Mouse (Mus musculus) embryonic fibroblast, embryonic 13.5 days (primary cell): ENCODE results near the gene Pfkl. TPM values are rescaled to one million over a fixed set of nuclear protein-coding genes. Genes with fewer than 3 reads are reported as not detected.
"Not testable (repeated sequence)": the region's sequence is repeated elsewhere in the genome, so short reads cannot be mapped to it uniquely, and the experiment has no call there.

Source experiments
- H3K27ac ChIP-seq: 2 replicates; pipeline ENCODE4 v1.5.1; 2012; ENCODE audit warnings: low read length, control low read depth, inconsistent platforms; ENCODE audit not compliant: insufficient read depth
- H3K4me1 ChIP-seq: 2 replicates; pipeline ENCODE4 v1.6.1; 2011; ENCODE audit warnings: low read length; ENCODE audit not compliant: control insufficient read depth, insufficient read depth
- H3K4me3 ChIP-seq: 2 replicates; pipeline ENCODE4 v1.5.1; 2011; ENCODE audit warnings: mild to moderate bottlenecking, control low read depth, low read length; ENCODE audit not compliant: insufficient read depth
- CTCF ChIP-seq: IDR thresholded peaks from 2 replicates; pipeline ENCODE4 v1.5.1; 2011; ENCODE audit warnings: mild to moderate bottlenecking, control low read depth, low read length, moderate library complexity, borderline replicate concordance; ENCODE audit not compliant: insufficient read depth
- POLR2A ChIP-seq: IDR thresholded peaks from 2 replicates; pipeline ENCODE4 v1.6.1; 2011; ENCODE audit warnings: low read depth, mild to moderate bottlenecking, control low read depth, low read length, moderate library complexity
- polyA plus RNA-seq: library from polyadenylated mRNA; stranded (reverse); fragments of >200 nt; gene quantifications from 2 replicates; pipeline ENCODE4 v1.2.4, GENCODE M21; 2011; ENCODE audit warnings: low read depth; ENCODE audit not compliant: missing spikeins, insufficient read length

The Pfkl gene
- polyA plus RNA-seq, 1 experiment = 46.8 TPM

GRCm38 (mm10) chr10:78042096-78042495, 32.2 kb upstream of the Pfkl start:
- no peaks in the 10 kb centered on the region for H3K4me1 ChIP-seq
- TF ChIP-seq POLR2A = no peak
- TF ChIP-seq CTCF = no peak
- H3K27ac ChIP-seq = no peak overlapping the region
- no peak overlapping the region for H3K4me3 ChIP-seq

DNA sequence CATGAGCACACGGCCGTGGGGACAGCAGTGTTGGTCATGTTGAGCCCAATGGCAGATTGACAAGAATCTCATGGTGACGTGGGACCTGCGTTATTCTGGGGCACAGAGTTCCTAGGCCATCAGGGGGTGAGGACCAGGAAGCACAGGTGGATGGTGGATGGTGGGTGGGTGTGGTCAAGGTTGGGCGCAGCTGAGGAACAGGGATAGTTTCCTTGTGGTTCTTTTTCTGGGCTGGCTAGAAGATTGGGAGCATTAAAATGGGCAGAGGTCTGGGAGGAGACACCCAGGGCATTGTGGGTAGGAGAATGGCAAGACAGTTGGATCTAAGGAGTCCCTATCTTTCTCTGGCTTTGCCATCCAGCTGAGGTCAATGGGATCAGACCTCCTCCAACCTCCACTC, 31.8 kb upstream of the Pfkl start, which contains the start of gene Dnmt3l:
Gene Dnmt3l, plus strand, starts transcription at position 301 of the 400 bp plus-strand sequence.
- Histone ChIP-seq H3K4me3 (no peak within 1 kb of the TSS), H3K27ac (no peak within 1 kb of the TSS), H3K4me1 (no peaks in the 10 kb centered on the region)
- TF ChIP-seq CTCF (no peak), POLR2A (no peak)

GRCm38 (mm10) chr10:78037139-78037538, 27.3 kb upstream of the Pfkl start:
- H3K4me1 ChIP-seq = no peaks in the 10 kb centered on the region
- no peak for TF ChIP-seq POLR2A
- TF ChIP-seq CTCF = no peak
- H3K4me3 ChIP-seq = no peak overlapping the region

GRCm38 (mm10) chr10:78031987-78032386, 22.1 kb upstream of the Pfkl start:
- no peak overlapping the region for H3K4me3 ChIP-seq
- no peak overlapping the region for H3K27ac ChIP-seq
- TF ChIP-seq CTCF = no peak
- no peak for TF ChIP-seq POLR2A
- H3K4me1 ChIP-seq = no peaks in the 10 kb centered on the region

More at GRCm38 (mm10) chr10:78037139-78037538, 27.3 kb upstream of the Pfkl start:
- no peak overlapping the region for H3K27ac ChIP-seq

DNA sequence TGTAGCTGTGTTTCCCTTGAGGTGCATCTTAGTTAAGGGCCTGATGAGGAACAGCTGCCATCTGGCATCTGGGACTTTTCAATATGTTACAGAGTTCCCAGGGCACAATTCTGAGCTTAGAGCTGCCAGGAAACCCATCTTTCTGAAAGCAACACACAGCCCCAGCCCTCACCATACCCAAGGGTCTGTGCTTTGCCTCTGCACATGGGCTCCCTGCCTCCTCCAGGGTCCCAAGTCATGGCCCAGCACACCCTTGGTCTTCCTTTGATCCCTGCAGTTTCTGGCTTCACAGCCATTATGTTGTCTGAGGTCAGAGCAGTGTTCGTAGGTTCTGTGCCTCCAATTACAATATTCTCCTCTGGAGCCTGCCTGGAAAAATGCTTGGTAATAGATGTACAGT, 19.2 kb upstream of the Pfkl start:
- no peaks in the 10 kb centered on the region for H3K4me1 ChIP-seq
- no peak overlapping the region for H3K4me3 ChIP-seq
- TF ChIP-seq POLR2A (no peak), CTCF (no peak)
- H3K27ac ChIP-seq = no peak overlapping the region

DNA sequence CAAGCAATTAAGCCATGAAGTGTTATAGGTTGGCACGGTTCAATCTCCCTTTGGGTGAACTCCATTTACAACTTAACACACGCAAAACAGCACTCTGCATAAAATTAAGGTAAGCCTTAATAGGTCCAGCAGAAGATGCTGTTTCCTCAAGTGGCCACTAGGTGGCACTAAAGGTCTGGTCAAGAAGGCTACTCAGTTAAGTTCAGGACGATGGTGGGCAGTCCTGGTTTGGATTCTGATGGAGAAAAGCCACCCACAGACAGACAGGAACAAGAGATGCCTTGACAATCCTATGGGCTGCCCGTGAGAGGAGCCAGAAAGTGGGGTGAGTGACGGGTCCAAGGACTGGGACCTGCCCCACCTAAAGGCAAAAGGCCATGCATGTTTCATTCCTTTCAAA, 18.2 kb upstream of the Pfkl start:
- TF ChIP-seq CTCF = peak; percentile 41; the same call in 1 of the 2 replicates
- no peak for TF ChIP-seq POLR2A
- H3K4me1 ChIP-seq = no peaks in the 10 kb centered on the region
- no peak overlapping the region for H3K27ac ChIP-seq
- H3K4me3 ChIP-seq = no peak overlapping the region

DNA sequence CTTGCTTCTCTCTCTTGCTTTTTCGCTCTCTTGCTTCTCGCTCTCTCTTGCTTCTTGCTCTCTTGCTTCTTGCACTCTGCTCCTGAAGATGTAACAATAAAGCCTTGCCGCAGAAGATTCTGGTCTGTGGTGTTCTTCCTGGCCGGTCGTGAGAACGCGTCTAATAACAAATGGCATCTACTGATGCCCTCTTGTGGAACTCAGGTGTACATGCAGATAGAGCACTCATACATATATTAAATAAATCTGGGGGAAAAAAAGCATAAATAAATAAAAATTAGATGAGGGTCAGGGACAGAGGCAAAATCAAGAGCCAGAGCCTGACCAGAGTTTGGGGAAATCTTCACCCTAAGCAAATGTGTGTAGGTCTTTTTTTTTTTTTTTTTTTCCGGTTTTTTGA, 15.6 kb upstream of the Pfkl start:
- H3K4me1 ChIP-seq, H3K4me3 ChIP-seq, H3K27ac ChIP-seq: not testable (repeated sequence)

- not testable (repeated sequence) for H3K4me3 ChIP-seq, H3K4me1 ChIP-seq, H3K27ac ChIP-seq
These were observed 10.1 kb upstream of the Pfkl start for GRCm38 (mm10) chr10:78019984-78020383.

GRCm38 (mm10) chr10:78019291-78019690, 9.4 kb upstream of the Pfkl start:
- H3K4me3 ChIP-seq = no peak overlapping the region
- no peak for TF ChIP-seq CTCF
- TF ChIP-seq POLR2A = no peak
- H3K27ac ChIP-seq = no peak overlapping the region
- H3K4me1 ChIP-seq = no peaks in the 10 kb centered on the region

- TF ChIP-seq POLR2A (no peak), CTCF (peak; percentile 95)
- no peaks in the 10 kb centered on the region for H3K4me1 ChIP-seq
- H3K27ac ChIP-seq = no peak overlapping the region
- H3K4me3 ChIP-seq = no peak overlapping the region
These were observed 8.9 kb upstream of the Pfkl start for GRCm38 (mm10) chr10:78018797-78019203.

GRCm38 (mm10) chr10:78016366-78016765, 6.5 kb upstream of the Pfkl start:
- Histone ChIP-seq H3K27ac (no peak overlapping the region), H3K4me3 (no peak overlapping the region), H3K4me1 (no peaks in the 10 kb centered on the region)
- no peak for TF ChIP-seq POLR2A
- TF ChIP-seq CTCF = no peak
